Mouse (Mus musculus) midbrain, embryonic 13.5 days (tissue): ENCODE data around the gene Lrp2. TPM values are rescaled to one million over a fixed set of nuclear protein-coding genes. Genes with fewer than 3 reads are reported as not detected.

ENCODE experiments used
- ATAC-seq: fragments of 200-750 bp; cut with Nextera tagmentation; 2 replicates; pipeline ENCODE4 v1.8.0; 2017; ENCODE audit warnings: mild to moderate bottlenecking, moderate TSS enrichment, moderate library complexity
- H3K27ac ChIP-seq: fragments of 300-500 bp; sonication (generic); 2 replicates; pipeline ENCODE4 v1.5.1; 2015; ENCODE audit warnings: inconsistent platforms, mild to moderate bottlenecking, moderate library complexity
- H3K27me3 ChIP-seq: fragments of 300-500 bp; sonication (generic); 2 replicates; pipeline ENCODE4 v1.6.1; 2015; ENCODE audit warnings: mild to moderate bottlenecking, inconsistent platforms
- H3K36me3 ChIP-seq: fragments of 300-500 bp; sonication (generic); 2 replicates; pipeline ENCODE4 v1.6.1; 2015; ENCODE audit warnings: mild to moderate bottlenecking, inconsistent platforms
- H3K4me1 ChIP-seq: fragments of 300-500 bp; sonication (generic); replicated peaks from 2 replicates; pipeline ENCODE4 v1.6.1; 2015; ENCODE audit warnings: inconsistent platforms
- H3K4me2 ChIP-seq: fragments of 300-500 bp; sonication (generic); replicated peaks from 2 replicates; pipeline ENCODE4 v1.6.1; 2015; ENCODE audit warnings: moderate library complexity, mild to moderate bottlenecking, inconsistent platforms
- H3K4me3 ChIP-seq: fragments of 300-500 bp; sonication (generic); replicated peaks from 2 replicates; pipeline ENCODE4 v1.5.1; 2015; ENCODE audit warnings: mild to moderate bottlenecking, inconsistent platforms
- H3K9ac ChIP-seq: fragments of 300-500 bp; sonication (generic); replicated peaks from 2 replicates; pipeline ENCODE4 v1.6.1; 2015; ENCODE audit warnings: mild to moderate bottlenecking, inconsistent platforms
- H3K9me3 ChIP-seq: fragments of 300-500 bp; sonication (generic); 2 replicates; pipeline ENCODE4 v1.6.1; 2016; ENCODE audit warnings: mild to moderate bottlenecking, inconsistent platforms
- whole genome bisulfite sequencing: fragments of 180-500 bp; shearing (Covaris S2); methylation state at CpG from one replicate; pipeline ENCODE4 v1.1.7; 2015; 5-methylcytosine and 5-hydroxymethylcytosine counted together
- polyA plus RNA-seq: library from polyadenylated mRNA; unstranded; fragments of >200 nt; fragmentation: Nextera tagmentation; extraction: Ambion mirVana; gene quantifications from 2 replicates; pipeline ENCODE4 v1.2.1, GENCODE M21; 2015

Lrp2 gene
- polyA plus RNA-seq, 1 experiment from 2014 or later, result 3.7 TPM

- Histone ChIP-seq H3K4me3 (no peak overlapping the region), H3K27me3 (no peaks in the 10 kb centered on the region), H3K9me3 (no peaks in the 10 kb centered on the region), H3K36me3 (no peaks in the 10 kb centered on the region), H3K4me2 (no peak overlapping the region), H3K4me1 (no peaks in the 10 kb centered on the region), H3K27ac (no peak overlapping the region), H3K9ac (no peak overlapping the region)
- no peak for ATAC-seq
- 87% methylated on average over 7 of the region's 7 CpGs for WGBS
These were observed 29.2 kb downstream of the Lrp2 start for GRCm38 (mm10) chr2:69556686-69557085.

GRCm38 (mm10) chr2:69551639-69552038, 34.2 kb downstream of the Lrp2 start:
- no peaks in the 10 kb centered on the region for H3K36me3 ChIP-seq
- peaks cover 4% of the 10 kb centered on the region; the same call in 1 of the 2 replicates for H3K27me3 ChIP-seq
- no peak overlapping the region for H3K4me3 ChIP-seq
- no peak overlapping the region for H3K4me2 ChIP-seq
- H3K9me3 ChIP-seq, result no peaks in the 10 kb centered on the region
- no peak for ATAC-seq
- H3K27ac ChIP-seq, result no peak overlapping the region
- H3K9ac ChIP-seq, result no peak overlapping the region
- H3K4me1 ChIP-seq, result no peaks in the 10 kb centered on the region
- 87% methylated on average over 5 of the region's 5 CpGs for WGBS

- H3K9me3 ChIP-seq, result no peaks in the 10 kb centered on the region
- peaks cover 4% of the 10 kb centered on the region; the same call in 1 of the 2 replicates for H3K27me3 ChIP-seq
- no peak overlapping the region for H3K9ac ChIP-seq
- H3K36me3 ChIP-seq, result no peaks in the 10 kb centered on the region
- no peak overlapping the region for H3K4me2 ChIP-seq
- ATAC-seq, result no peak
- 82% methylated on average over 11 of the region's 11 CpGs for WGBS
- peaks cover 6% of the 10 kb centered on the region; the same call in 1 of the 2 replicates for H3K4me1 ChIP-seq
- H3K4me3 ChIP-seq, result no peak overlapping the region
- no peak overlapping the region for H3K27ac ChIP-seq
These were observed 39.0 kb downstream of the Lrp2 start for GRCm38 (mm10) chr2:69546823-69547222.

GRCm38 (mm10) chr2:69536018-69536417, 49.8 kb downstream of the Lrp2 start:
- 84% methylated on average over 7 of the region's 7 CpGs for WGBS
- no peak overlapping the region for H3K27ac ChIP-seq
- no peak overlapping the region for H3K9ac ChIP-seq
- H3K36me3 ChIP-seq, result peaks cover 5% of the 10 kb centered on the region; the same call in 1 of the 2 replicates
- H3K27me3 ChIP-seq, result no peaks in the 10 kb centered on the region
- H3K9me3 ChIP-seq, result no peaks in the 10 kb centered on the region
- peaks cover 6% of the 10 kb centered on the region for H3K4me1 ChIP-seq
- no peak overlapping the region for H3K4me2 ChIP-seq
- no peak for ATAC-seq
- no peak overlapping the region for H3K4me3 ChIP-seq

GRCm38 (mm10) chr2:69531528-69532055, 54.3 kb downstream of the Lrp2 start:
- H3K4me2 ChIP-seq, result no peak overlapping the region
- no peak overlapping the region for H3K4me3 ChIP-seq
- WGBS, result 8% methylated on average over 3 of the region's 3 CpGs
- 0 out of 2 replicates have a peak overlapping the region, but pooled peaks have one; percentile 9 for H3K27ac ChIP-seq
- peaks cover 17% of the 10 kb centered on the region for H3K4me1 ChIP-seq
- no peaks in the 10 kb centered on the region for H3K9me3 ChIP-seq
- no peak overlapping the region for H3K9ac ChIP-seq
- no peaks in the 10 kb centered on the region for H3K27me3 ChIP-seq
- peaks cover 5% of the 10 kb centered on the region; the same call in 1 of the 2 replicates for H3K36me3 ChIP-seq
- ATAC-seq, result peak; percentile 86

GRCm38 (mm10) chr2:69530691-69531527, 55.0 kb downstream of the Lrp2 start:
- H3K4me1 ChIP-seq, result peaks cover 17% of the 10 kb centered on the region
- H3K9ac ChIP-seq, result no peak overlapping the region
- H3K27ac ChIP-seq, result no peak overlapping the region
- H3K4me2 ChIP-seq, result no peak overlapping the region
- no peak overlapping the region for H3K4me3 ChIP-seq
- H3K36me3 ChIP-seq, result peaks cover 5% of the 10 kb centered on the region; the same call in 1 of the 2 replicates
- no peaks in the 10 kb centered on the region for H3K9me3 ChIP-seq
- peak; percentile 68 for ATAC-seq
- H3K27me3 ChIP-seq, result no peaks in the 10 kb centered on the region
- WGBS, result 9% methylated on average over 14 of the region's 14 CpGs

GRCm38 (mm10) chr2:69530126-69530525, 55.7 kb downstream of the Lrp2 start:
- Histone ChIP-seq H3K4me3 (no peak overlapping the region), H3K4me2 (no peak overlapping the region), H3K9me3 (no peaks in the 10 kb centered on the region), H3K27ac (no peak overlapping the region), H3K36me3 (peaks cover 5% of the 10 kb centered on the region; the same call in 1 of the 2 replicates), H3K4me1 (peaks cover 17% of the 10 kb centered on the region), H3K27me3 (no peaks in the 10 kb centered on the region), H3K9ac (no peak overlapping the region)
- 37% methylated on average over 5 of the region's 5 CpGs for WGBS
- no peak for ATAC-seq

- ATAC-seq, result no peak
These were observed 65.6 kb downstream of the Lrp2 start for GRCm38 (mm10) chr2:69520273-69520672.

GRCm38 (mm10) chr2:69518307-69518706, 67.6 kb downstream of the Lrp2 start:
- H3K9ac ChIP-seq, result no peak overlapping the region
- H3K36me3 ChIP-seq, result peaks cover 13% of the 10 kb centered on the region
- 92% methylated on average over 7 of the region's 7 CpGs for WGBS
- no peak overlapping the region for H3K27ac ChIP-seq
- H3K4me3 ChIP-seq, result no peak overlapping the region
- ATAC-seq, result no peak
- H3K4me2 ChIP-seq, result no peak overlapping the region
- no peaks in the 10 kb centered on the region for H3K9me3 ChIP-seq
- H3K27me3 ChIP-seq, result no peaks in the 10 kb centered on the region
- H3K4me1 ChIP-seq, result no peaks in the 10 kb centered on the region

More at GRCm38 (mm10) chr2:69520273-69520672, 65.6 kb downstream of the Lrp2 start:
- H3K9me3 ChIP-seq, result no peaks in the 10 kb centered on the region
- H3K4me2 ChIP-seq, result no peak overlapping the region
- H3K4me1 ChIP-seq, result no peaks in the 10 kb centered on the region
- no peak overlapping the region for H3K9ac ChIP-seq
- no peak overlapping the region for H3K27ac ChIP-seq
- no peaks in the 10 kb centered on the region for H3K27me3 ChIP-seq
- H3K36me3 ChIP-seq, result peaks cover 9% of the 10 kb centered on the region
- no peak overlapping the region for H3K4me3 ChIP-seq
- WGBS, result 96% methylated on average over 2 of the region's 2 CpGs

- Histone ChIP-seq H3K36me3 (peaks cover 8% of the 10 kb centered on the region; the same call in 1 of the 2 replicates), H3K27me3 (no peaks in the 10 kb centered on the region), H3K4me2 (no peak overlapping the region), H3K9me3 (no peaks in the 10 kb centered on the region), H3K4me3 (no peak overlapping the region), H3K4me1 (no peaks in the 10 kb centered on the region), H3K27ac (no peak overlapping the region), H3K9ac (no peak overlapping the region)
- WGBS, result 85% methylated on average over 5 of the region's 5 CpGs
- ATAC-seq, result no peak
These were observed 74.1 kb downstream of the Lrp2 start for GRCm38 (mm10) chr2:69511766-69512165.

GRCm38 (mm10) chr2:69500357-69500756, 85.5 kb downstream of the Lrp2 start:
- no peak overlapping the region for H3K9ac ChIP-seq
- ATAC-seq, result no peak
- H3K9me3 ChIP-seq, result no peaks in the 10 kb centered on the region
- no peak overlapping the region for H3K4me3 ChIP-seq
- no peak overlapping the region for H3K27ac ChIP-seq
- H3K4me2 ChIP-seq, result no peak overlapping the region
- H3K36me3 ChIP-seq, result peaks cover 11% of the 10 kb centered on the region; the same call in 1 of the 2 replicates
- H3K27me3 ChIP-seq, result no peaks in the 10 kb centered on the region
- no peaks in the 10 kb centered on the region for H3K4me1 ChIP-seq
- 91% methylated on average over 9 of the region's 9 CpGs for WGBS

- H3K4me2 ChIP-seq, result no peak overlapping the region
- H3K9me3 ChIP-seq, result no peaks in the 10 kb centered on the region
- H3K9ac ChIP-seq, result no peak overlapping the region
- ATAC-seq, result no peak
- no peak overlapping the region for H3K4me3 ChIP-seq
- WGBS, result 93% methylated on average over 4 of the region's 4 CpGs
- H3K27ac ChIP-seq, result no peak overlapping the region
- no peaks in the 10 kb centered on the region for H3K4me1 ChIP-seq
- no peaks in the 10 kb centered on the region for H3K27me3 ChIP-seq
- peaks cover 11% of the 10 kb centered on the region; the same call in 1 of the 2 replicates for H3K36me3 ChIP-seq
These were observed 92.7 kb downstream of the Lrp2 start for GRCm38 (mm10) chr2:69493130-69493529.
